Mouse (Mus musculus) MEL (cell line): ENCODE data around the gene 6430548M08Rik. TPM values are rescaled to one million over a fixed set of nuclear protein-coding genes. Genes with fewer than 3 reads are reported as not detected.

Source experiments
- DNase-seq: peaks from one replicate; pipeline ENCODE4 v3.0.0; 2011; ENCODE audit warnings: low read depth, low spot score
- H3K27ac ChIP-seq: 2 replicates; pipeline ENCODE4 v1.5.1; 2012; ENCODE audit warnings: low read depth, mild to moderate bottlenecking, control low read depth, low read length, moderate library complexity; ENCODE audit not compliant: control insufficient read depth
- H3K27me3 ChIP-seq, 2 experiments: fragments of 150-350 bp in 1 of 2; sonication (generic) in 1 of 2; 2 replicates each; pipeline ENCODE4 v1.6.1; 2012; ENCODE audit warnings: low read length in 2 of 2, mild to moderate bottlenecking in 2 of 2, improper control_type of control experiment in 1 of 2, moderate library complexity in 1 of 2; ENCODE audit not compliant: insufficient read depth in 2 of 2, control insufficient read depth in 1 of 2
- H3K36me3 ChIP-seq, 2 experiments: 2 replicates each; pipeline ENCODE4 v1.6.1; 2012 to 2014; ENCODE audit warnings: low read length in 2 of 2, improper control_type of control experiment in 1 of 2, inconsistent platforms in 1 of 2, mild to moderate bottlenecking in 1 of 2; ENCODE audit not compliant: insufficient read depth in 2 of 2, control insufficient read depth in 1 of 2
- H3K4me1 ChIP-seq, 2 experiments: fragments of 150-350 bp in 1 of 2; sonication (generic) in 1 of 2; 2 replicates each; pipeline ENCODE4 v1.6.1; 2012; ENCODE audit warnings: low read length in 2 of 2, improper control_type of control experiment in 1 of 2, mild to moderate bottlenecking in 1 of 2; ENCODE audit not compliant: insufficient read depth in 2 of 2, control insufficient read depth in 1 of 2
- H3K4me3 ChIP-seq, 2 experiments: fragments of 150-350 bp in 1 of 2; sonication (generic) in 1 of 2; 2 replicates each; pipeline ENCODE4 v1.5.1; 2012; ENCODE audit warnings: low read depth in 2 of 2, low read length in 2 of 2, mild to moderate bottlenecking in 2 of 2, moderate library complexity in 2 of 2, control low read depth in 1 of 2, improper control_type of control experiment in 1 of 2; ENCODE audit not compliant: control insufficient read depth in 1 of 2, insufficient read depth in 1 of 2
- H3K79me2 ChIP-seq: 2 replicates; pipeline ENCODE4 v1.6.1; 2012; ENCODE audit warnings: mild to moderate bottlenecking, low read length, moderate library complexity; ENCODE audit not compliant: control insufficient read depth, poor library complexity, insufficient read depth
- H3K9ac ChIP-seq: 2 replicates; pipeline ENCODE4 v1.6.1; 2012; ENCODE audit warnings: low read depth, mild to moderate bottlenecking, control low read depth, low read length, moderate library complexity; ENCODE audit not compliant: control insufficient read depth, poor library complexity, severe bottlenecking
- H3K9me3 ChIP-seq: fragments of 150-350 bp; sonication (generic); replicated peaks from 2 replicates; pipeline ENCODE4 v1.6.1; 2012; ENCODE audit warnings: mild to moderate bottlenecking, low read length, improper control_type of control experiment, moderate library complexity; ENCODE audit not compliant: insufficient read depth
- CHD2 ChIP-seq: IDR thresholded peaks from 2 replicates; pipeline ENCODE4 v1.6.1; 2011; ENCODE audit warnings: low read length, improper control_type of control experiment
- ETS1 ChIP-seq: IDR thresholded peaks from 2 replicates; pipeline ENCODE4 v1.6.1; 2012; ENCODE audit warnings: low read depth, mild to moderate bottlenecking, inconsistent platforms, low read length, improper control_type of control experiment, moderate library complexity
- GABPA ChIP-seq: IDR thresholded peaks from 2 replicates; pipeline ENCODE4 v1.6.1; 2012; ENCODE audit warnings: low read depth, mild to moderate bottlenecking, inconsistent platforms, low read length, improper control_type of control experiment, moderate library complexity
- GATA1 ChIP-seq: IDR thresholded peaks from 2 replicates; pipeline ENCODE4 v1.6.1; 2011; ENCODE audit warnings: low read depth, low read length, improper control_type of control experiment
- MAFK ChIP-seq: IDR thresholded peaks from 2 replicates; pipeline ENCODE4 v1.6.1; 2011; ENCODE audit warnings: low read depth, mild to moderate bottlenecking, low read length, improper control_type of control experiment, borderline replicate concordance
- MAX ChIP-seq: IDR thresholded peaks from 2 replicates; pipeline ENCODE4 v1.6.1; 2011; ENCODE audit warnings: low read length, improper control_type of control experiment
- MEF2A ChIP-seq: IDR thresholded peaks from 2 replicates; pipeline ENCODE4 v1.6.1; 2014; ENCODE audit warnings: low read depth, mild to moderate bottlenecking, inconsistent platforms, low read length, improper control_type of control experiment; ENCODE audit not compliant: poor library complexity, insufficient replicate concordance, severe bottlenecking; ENCODE audit errors: extremely low read depth
- MXI1 ChIP-seq: IDR thresholded peaks from 2 replicates; pipeline ENCODE4 v1.6.1; 2011; ENCODE audit warnings: mild to moderate bottlenecking, low read depth, low read length, improper control_type of control experiment
- POLR2A ChIP-seq, 2 experiments: IDR thresholded peaks; 2 replicates each; pipeline ENCODE4 v1.6.1; 2011 to 2012; ENCODE audit warnings: low read length in 2 of 2, mild to moderate bottlenecking in 2 of 2, control low read depth in 1 of 2, improper control_type of control experiment in 1 of 2, low read depth in 1 of 2, moderate library complexity in 1 of 2; ENCODE audit not compliant: control insufficient read depth in 1 of 2, insufficient read depth in 1 of 2, poor library complexity in 1 of 2
- RCOR1 ChIP-seq: IDR thresholded peaks from 2 replicates; pipeline ENCODE4 v1.6.1; 2012; ENCODE audit warnings: low read depth, mild to moderate bottlenecking, inconsistent platforms, low read length, improper control_type of control experiment
- SIN3A ChIP-seq: IDR thresholded peaks from 2 replicates; pipeline ENCODE4 v1.6.1; 2012; ENCODE audit warnings: low read length, improper control_type of control experiment, inconsistent platforms
- TBP ChIP-seq: IDR thresholded peaks from 2 replicates; pipeline ENCODE4 v1.8.0; 2011; ENCODE audit warnings: low read depth, low read length, improper control_type of control experiment
- TCF12 ChIP-seq: IDR thresholded peaks from 2 replicates; pipeline ENCODE4 v1.6.1; 2014; ENCODE audit warnings: low read depth, mild to moderate bottlenecking, inconsistent platforms, low read length, improper control_type of control experiment, moderate library complexity
- UBTF ChIP-seq: IDR thresholded peaks from 2 replicates; pipeline ENCODE4 v1.6.1; 2012; ENCODE audit warnings: low read depth, mild to moderate bottlenecking, inconsistent platforms, low read length, improper control_type of control experiment, moderate library complexity, borderline replicate concordance; ENCODE audit not compliant: insufficient read depth
- ZC3H11A ChIP-seq: IDR thresholded peaks from 2 replicates; pipeline ENCODE4 v1.6.1; 2012; ENCODE audit warnings: low read depth, mild to moderate bottlenecking, inconsistent platforms, low read length, improper control_type of control experiment
- ZNF384 ChIP-seq: IDR thresholded peaks from 2 replicates; pipeline ENCODE4 v1.6.1; 2012; ENCODE audit warnings: low read depth, mild to moderate bottlenecking, inconsistent platforms, low read length, improper control_type of control experiment
- polyA plus RNA-seq, 2 experiments: library from polyadenylated mRNA; stranded (reverse) in 1 of 2; unstranded in 1 of 2; fragments of >175 nt in 1 of 2; fragments of >200 nt in 1 of 2; gene quantifications; 2 replicates each; pipeline versions ENCODE4 v1.2.1 to v1.2.4; 2012; ENCODE audit warnings: low replicate concordance in 2 of 2, low read depth in 1 of 2; ENCODE audit not compliant: insufficient read length in 2 of 2, insufficient read depth in 1 of 2, missing spikeins in 1 of 2
- total RNA-seq: library from RNA; depleted of rRNA; stranded (reverse); fragments of 300-350 nt; gene quantifications from 2 replicates; pipeline ENCODE4 v1.2.3, GENCODE M21; 2012

The 6430548M08Rik gene
- total and polyA plus RNA-seq, 3 experiments = 0.96 to 1.9 TPM; not detected in 1

DNA sequence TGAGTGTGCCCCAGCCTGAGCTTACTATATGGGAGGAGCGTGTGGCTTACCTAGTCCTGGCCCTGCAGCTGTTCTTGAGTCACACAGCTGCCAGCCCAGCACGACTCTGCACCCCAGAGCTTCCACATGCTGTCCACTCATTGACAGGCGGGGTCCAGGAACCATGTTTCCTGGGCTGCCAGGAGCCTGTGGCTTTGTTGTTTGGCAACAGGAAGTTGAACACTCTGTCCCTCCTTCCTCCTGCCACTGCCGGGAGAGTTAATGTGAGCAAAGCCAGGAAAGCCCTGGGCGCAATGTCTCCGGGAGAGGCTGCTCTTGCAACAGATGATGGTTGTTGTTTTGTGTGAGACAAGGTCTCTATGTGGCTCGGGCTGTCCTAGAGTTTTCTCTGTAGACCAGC lies 38.7 kb downstream of the 6430548M08Rik start:
- Histone ChIP-seq H3K4me3 (no peak overlapping the region), H3K27me3 (no peaks in the 10 kb centered on the region), H3K9ac (no peak overlapping the region), H3K36me3 (no peaks in the 10 kb centered on the region), H3K27ac (no peak overlapping the region), H3K79me2 (no peaks in the 10 kb centered on the region), H3K4me1 (no peaks in the 10 kb centered on the region), H3K9me3 (no peaks in the 10 kb centered on the region)
- TF ChIP-seq UBTF (no peak), GATA1 (no peak), MAFK (no peak), MXI1 (no peak), POLR2A (IDR thresholded peaks at IDR 0.05; ENCODE audit: control insufficient read depth in 1 of 2, insufficient read depth in 1 of 2, low read depth in 1 of 2, low read length in 2 of 2, poor library complexity in 1 of 2) (no peak), TCF12 (no peak), ZC3H11A (no peak), GABPA (no peak), TBP (no peak)
- DNase-seq = no peak

DNA sequence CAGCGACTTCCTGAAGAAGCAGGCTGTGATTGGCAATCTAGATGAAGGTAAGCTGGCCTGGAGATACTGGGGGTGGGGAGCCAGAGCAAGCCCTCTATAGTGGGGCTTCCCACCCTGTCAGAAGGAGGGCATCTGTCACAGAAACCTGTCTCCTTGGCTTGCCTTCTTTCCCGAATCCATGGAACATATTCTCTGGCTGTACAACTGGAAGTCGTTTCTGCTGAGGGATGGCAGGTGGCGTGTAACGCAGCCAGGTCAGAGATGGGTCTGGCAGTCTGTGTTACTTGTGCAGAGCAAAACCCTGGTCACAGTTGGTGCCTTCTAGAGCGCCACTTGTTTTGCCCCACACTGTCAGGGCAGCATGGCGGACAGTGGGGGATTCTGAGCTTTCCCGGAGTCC lies 46.4 kb downstream of the 6430548M08Rik start:
- Histone ChIP-seq H3K9ac (no peak overlapping the region), H3K36me3 (no peaks in the 10 kb centered on the region)
- no peak for TF ChIP-seq MAX
- no peak for TF ChIP-seq MEF2A
- TF ChIP-seq ZNF384 = no peak
- TF ChIP-seq SIN3A = no peak
- no peak for TF ChIP-seq ETS1
- TF ChIP-seq CHD2 = no peak
- TF ChIP-seq RCOR1 = no peak
- TF ChIP-seq, all 39 proteins: peak for 0
- Histone ChIP-seq H3K27me3 (peaks cover 0 to 1% of the 10 kb centered on the region in 2 experiments; a peak in 1 of 4 replicates), H3K4me3 (no peak overlapping the region), H3K4me1 (no peaks in the 10 kb centered on the region), H3K27ac (no peak overlapping the region), H3K9me3 (no peaks in the 10 kb centered on the region), H3K79me2 (no peaks in the 10 kb centered on the region)
- DNase-seq = no peak
